Mouse (Mus musculus): ENCODE measurements around the gene Coa6. TPM values are rescaled to one million over a fixed set of nuclear protein-coding genes. Genes with fewer than 3 reads are reported as not detected.

Coa6 gene
- polyA plus RNA-seq (2012; ENCODE audit: low replicate concordance), result 30.9 and 43.0 TPM in 2 replicates

GRCm38 (mm10) chr8:126422174-126422919 lies at the start of gene Coa6:
Coa6 (plus strand) TSS chr8:126422515.

GRCm38 (mm10) chr8:126474299-126475187 lies 52.2 kb downstream of the Coa6 start, which contains the start of gene Tarbp1:
Tarbp1 (minus strand) TSS chr8:126475065.

Other genes starting within 250 kb of the Coa6 start
- not detected in 2 replicates for gene Slc35f3, start 124.0 kb upstream of the Coa6 start, polyA plus RNA-seq (2012; ENCODE audit: low replicate concordance)
- gene Tarbp1, start 52.5 kb downstream of the Coa6 start, polyA plus RNA-seq (2012; ENCODE audit: low replicate concordance), result 2.2 and 5.7 TPM in 2 replicates
- 55.6 and 55.8 TPM in 2 replicates for gene Irf2bp2, start 171.5 kb downstream of the Coa6 start, polyA plus RNA-seq (2012; ENCODE audit: low replicate concordance)